Mouse (Mus musculus) CD4-positive naive resting alpha-beta T cell, adult 57 days (primary cell): ENCODE measurements around the gene Krtap19-4. TPM values are rescaled to one million over a fixed set of nuclear protein-coding genes. Genes with fewer than 3 reads are reported as not detected.

Source experiments
- total RNA-seq: library from RNA; stranded (reverse); gene quantifications from one replicate; pipeline ENCODE4 v1.2.4, GENCODE M21; 2023

Gene Krtap19-4
- not detected for total RNA-seq

GRCm38 (mm10) chr16:88884989-88885388 is at the start of gene Krtap19-4:
Gene Krtap19-4 (minus strand): TSS chr16:88885089.

GRCm38 (mm10) chr16:88932165-88932564 is 47.3 kb upstream of the Krtap19-4 start, which contains the start of gene Krtap19-9b:
Gene Krtap19-9b (minus strand): TSS chr16:88932265.

GRCm38 (mm10) chr16:88896357-88896756 is 11.5 kb upstream of the Krtap19-4 start, which contains the start of gene Krtap19-5:
Gene Krtap19-5 (minus strand): TSS chr16:88896457.

GRCm38 (mm10) chr16:88877938-88878337 is 7.0 kb downstream of the Krtap19-4 start, which contains the start of gene Krtap19-3:
Gene Krtap19-3 (minus strand): TSS chr16:88878038.

GRCm38 (mm10) chr16:88874169-88874568 is 10.7 kb downstream of the Krtap19-4 start, which contains the start of gene Krtap19-2:
Gene Krtap19-2 (minus strand): TSS chr16:88874269.

GRCm38 (mm10) chr16:88869311-88869710 is 15.6 kb downstream of the Krtap19-4 start, which contains the start of gene Krtap19-1:
Gene Krtap19-1 (minus strand): TSS chr16:88869411.

Other genes with a start within 250 kb of the Krtap19-4 start
- gene Krtap26-1, start 237.3 kb downstream of the Krtap19-4 start, total RNA-seq: not detected
- gene Krtap27-1, start 213.4 kb downstream of the Krtap19-4 start, total RNA-seq: not detected
- not detected for gene 2310061N02Rik, start 177.1 kb downstream of the Krtap19-4 start, total RNA-seq
- not detected for gene Krtap13-1, start 156.2 kb downstream of the Krtap19-4 start, total RNA-seq
- not detected for gene Krtap13, start 133.5 kb downstream of the Krtap19-4 start, total RNA-seq
- not detected for gene 2310034C09Rik, start 126.2 kb downstream of the Krtap19-4 start, total RNA-seq
- not detected for gene 2310057N15Rik, start 110.9 kb downstream of the Krtap19-4 start, total RNA-seq
- not detected for gene Gm5965, start 107.2 kb downstream of the Krtap19-4 start, total RNA-seq
- gene Gm20741, start 72.9 kb downstream of the Krtap19-4 start, total RNA-seq: not detected
- gene Krtap15, start 64.9 kb downstream of the Krtap19-4 start, total RNA-seq: not detected
- not detected for gene Krtap14, start 58.9 kb downstream of the Krtap19-4 start, total RNA-seq
- not detected for gene Krtap19-1, start 15.7 kb downstream of the Krtap19-4 start, total RNA-seq
- not detected for gene Krtap19-2, start 10.8 kb downstream of the Krtap19-4 start, total RNA-seq
- not detected for gene Krtap19-3, start 7.1 kb downstream of the Krtap19-4 start, total RNA-seq
- gene Krtap19-5, start 11.4 kb upstream of the Krtap19-4 start, total RNA-seq: not detected
- not detected for gene Krtap19-9b, start 47.2 kb upstream of the Krtap19-4 start, total RNA-seq
- gene Krtap16-3, start 77.8 kb upstream of the Krtap19-4 start, total RNA-seq: not detected
- gene Krtap22-2, start 125.7 kb upstream of the Krtap19-4 start, total RNA-seq: not detected
- gene Gm10229, start 130.2 kb upstream of the Krtap19-4 start, total RNA-seq: not detected
- not detected for gene Krtap6-1, start 146.6 kb upstream of the Krtap19-4 start, total RNA-seq
- not detected for gene Gm10228, start 156.4 kb upstream of the Krtap19-4 start, total RNA-seq
- not detected for gene Krtap6-5, start 162.8 kb upstream of the Krtap19-4 start, total RNA-seq
- gene 1110025L11Rik, start 178.9 kb upstream of the Krtap19-4 start, total RNA-seq: not detected
- gene Krtap6-3, start 198.9 kb upstream of the Krtap19-4 start, total RNA-seq: not detected